Mouse (Mus musculus) liver, adult 2 months (tissue): ENCODE measurements around the gene Cep63. TPM values are rescaled to one million over a fixed set of nuclear protein-coding genes. Genes with fewer than 3 reads are reported as not detected.
A peak's percentile ranks its signal among the peaks of the same experiment; 100 is the strongest.

Experiments used
- DNase-seq: peaks from one replicate; pipeline ENCODE4 v3.0.0-alpha.2; 2011; ENCODE audit warnings: low read depth, low spot score; ENCODE audit errors: extremely low read depth
- H3K27ac ChIP-seq: fragments of 200-500 bp; replicated peaks from 2 replicates; pipeline ENCODE4 v1.5.1; 2012; ENCODE audit warnings: low read depth, mild to moderate bottlenecking, control low read depth, inconsistent platforms, low read length; ENCODE audit not compliant: insufficient read depth
- H3K27me3 ChIP-seq: fragments of 200-500 bp; 2 replicates; pipeline ENCODE4 v1.6.1; 2012; ENCODE audit warnings: mild to moderate bottlenecking, moderate library complexity, low read length, inconsistent platforms; ENCODE audit not compliant: control insufficient read depth, insufficient read depth
- H3K36me3 ChIP-seq: fragments of 200-500 bp; 2 replicates; pipeline ENCODE4 v1.6.1; 2012; ENCODE audit warnings: low read length, inconsistent platforms; ENCODE audit not compliant: control insufficient read depth, insufficient read depth
- H3K4me1 ChIP-seq: fragments of 200-500 bp; 2 replicates; pipeline ENCODE4 v1.6.1; 2011; ENCODE audit warnings: low read length; ENCODE audit not compliant: control insufficient read depth, insufficient read depth
- H3K4me3 ChIP-seq: fragments of 200-500 bp; 2 replicates; pipeline ENCODE4 v1.5.1; 2011; ENCODE audit warnings: low read depth, mild to moderate bottlenecking, control low read depth, low read length, moderate library complexity; ENCODE audit not compliant: insufficient read depth
- H3K79me2 ChIP-seq: fragments of 200-500 bp; 2 replicates; pipeline ENCODE4 v1.6.1; 2012; ENCODE audit warnings: inconsistent platforms, mild to moderate bottlenecking, low read length, moderate library complexity; ENCODE audit not compliant: control insufficient read depth, insufficient read depth
- H3K9ac ChIP-seq: fragments of 200-500 bp; 2 replicates; pipeline ENCODE4 v1.6.1; 2012; ENCODE audit warnings: low read depth, mild to moderate bottlenecking, control low read depth, inconsistent platforms, low read length
- CTCF ChIP-seq: fragments of 200-500 bp; IDR thresholded peaks from 2 replicates; pipeline ENCODE4 v1.5.1; 2011; ENCODE audit warnings: low read depth, low read length, control low read depth
- POLR2A ChIP-seq: fragments of 200-500 bp; IDR thresholded peaks from 2 replicates; pipeline ENCODE4 v1.6.1; 2011; ENCODE audit warnings: low read length, control low read depth; ENCODE audit not compliant: insufficient read depth; ENCODE audit errors: extremely low read depth
- WGBS: fragments of 180-500 bp; shearing (Covaris S2); methylation state at CpG from one replicate; pipeline ENCODE4 v1.1.7; 2018; 5-methylcytosine and 5-hydroxymethylcytosine counted together
- polyA plus RNA-seq: library from polyadenylated mRNA; depleted of rRNA; stranded (reverse); fragments of >200 nt; gene quantifications from 2 replicates; pipeline ENCODE4 v1.2.3, GENCODE M21; 2012
- total RNA-seq: library from RNA; depleted of rRNA; stranded (reverse); fragments of >200 nt; gene quantifications from 2 replicates; pipeline ENCODE4 v1.2.3, GENCODE M21; 2014

Cep63 gene
- total and polyA plus RNA-seq, 2 experiments, result 2.0 to 6.5 TPM

DNA sequence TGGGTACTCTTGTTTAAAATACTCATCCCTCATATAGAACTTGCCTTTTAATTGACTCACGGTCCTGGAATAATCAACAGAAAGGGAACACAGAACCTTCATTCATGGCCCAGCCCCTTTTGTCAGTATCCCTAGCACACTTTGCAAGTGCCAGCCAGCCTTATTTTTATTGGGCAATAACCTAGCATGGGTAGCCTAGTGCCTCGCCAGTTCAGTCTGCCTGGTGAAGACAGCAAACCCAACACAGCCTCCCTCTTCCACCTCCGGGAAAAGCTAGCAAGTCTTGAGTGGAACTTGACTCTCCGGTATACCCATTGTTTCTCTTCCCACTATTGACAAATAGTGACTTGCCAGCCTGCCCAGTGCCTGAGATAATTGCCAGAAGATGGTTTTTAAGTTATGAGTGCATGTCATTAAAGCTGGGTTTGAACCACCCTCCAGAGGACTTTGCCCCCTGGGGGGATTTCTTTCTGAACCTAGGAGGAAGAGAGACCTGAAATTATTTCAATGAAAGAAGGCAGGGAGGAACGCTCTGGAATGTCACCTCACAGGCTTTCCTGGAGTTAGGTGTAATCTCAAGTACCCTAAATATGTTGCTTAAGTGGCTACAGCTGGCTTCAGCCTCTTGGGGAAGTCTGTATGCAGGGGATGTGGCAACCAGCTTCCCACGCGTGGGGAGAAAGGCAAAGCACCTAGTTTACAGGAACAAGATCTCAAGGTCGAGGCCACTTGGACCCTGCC lies 30.2 kb upstream of the Cep63 start:
- WGBS, result 64% methylated on average over 8 of the region's 8 CpGs
- Histone ChIP-seq H3K27ac (no peak overlapping the region), H3K4me3 (no peak overlapping the region), H3K36me3 (no peaks in the 10 kb centered on the region), H3K79me2 (no peaks in the 10 kb centered on the region), H3K9ac (no peak overlapping the region), H3K4me1 (no peaks in the 10 kb centered on the region), H3K27me3 (no peaks in the 10 kb centered on the region)
- DNase-seq, result no peak
- TF ChIP-seq CTCF (no peak), POLR2A (no peak)

DNA sequence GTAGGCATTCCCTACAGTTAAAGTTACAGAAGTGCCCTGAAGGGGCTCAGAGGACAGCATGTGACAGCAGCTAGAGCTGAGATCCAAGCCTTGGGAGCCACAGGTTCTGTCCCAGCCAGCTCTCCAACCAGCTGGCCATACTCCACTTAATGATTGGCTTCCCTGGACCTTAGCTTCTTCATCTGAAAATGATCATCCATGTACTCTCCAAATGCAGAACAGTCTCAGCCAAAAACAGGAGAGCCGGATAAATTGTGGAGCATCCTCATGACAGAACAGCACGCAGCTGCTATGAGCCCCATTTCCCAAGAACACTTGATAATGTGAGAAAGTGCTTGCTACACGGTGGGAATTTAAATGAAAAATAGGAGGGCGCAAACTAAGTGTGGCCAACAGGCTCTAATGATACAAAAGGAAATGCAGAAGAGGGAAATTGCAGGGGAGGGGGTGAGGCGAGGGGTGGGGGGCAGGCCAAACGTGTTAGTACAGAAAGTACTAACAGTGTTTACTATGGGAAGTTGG lies 24.9 kb upstream of the Cep63 start:
- no peak for DNase-seq
- Histone ChIP-seq H3K4me3 (no peak overlapping the region), H3K36me3 (no peaks in the 10 kb centered on the region), H3K27me3 (no peaks in the 10 kb centered on the region), H3K79me2 (no peaks in the 10 kb centered on the region), H3K9ac (no peak overlapping the region), H3K27ac (no peak overlapping the region), H3K4me1 (no peaks in the 10 kb centered on the region)
- TF ChIP-seq POLR2A (no peak), CTCF (no peak)
- 78% methylated on average over 6 of the region's 6 CpGs for WGBS

DNA sequence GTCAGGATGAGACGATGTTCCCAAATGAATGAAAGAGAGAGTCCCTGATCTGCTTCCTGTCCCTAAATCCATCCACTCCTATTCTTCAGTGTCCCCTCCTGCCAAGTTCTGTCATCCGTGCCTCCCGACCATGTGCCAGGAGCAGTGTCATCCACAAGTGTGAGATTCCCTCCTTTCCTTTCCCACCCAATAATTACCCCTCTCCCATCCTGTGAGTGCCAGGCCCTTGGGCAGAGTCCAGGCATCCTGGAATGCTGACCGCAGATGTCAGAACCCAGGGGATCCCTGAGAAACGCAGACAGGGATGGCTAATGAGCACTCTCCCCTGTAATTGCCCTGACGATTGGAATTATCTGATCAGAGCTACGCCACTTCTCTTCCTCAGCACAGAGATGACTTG lies 24.3 kb upstream of the Cep63 start:
- no peak for DNase-seq
- 70% methylated on average over 7 of the region's 7 CpGs for WGBS
- H3K36me3 ChIP-seq, result no peaks in the 10 kb centered on the region
- H3K27ac ChIP-seq, result no peak overlapping the region
- no peaks in the 10 kb centered on the region for H3K79me2 ChIP-seq
- no peak overlapping the region for H3K9ac ChIP-seq
- no peak for TF ChIP-seq POLR2A
- TF ChIP-seq CTCF, result no peak
- no peaks in the 10 kb centered on the region for H3K4me1 ChIP-seq
- no peaks in the 10 kb centered on the region for H3K27me3 ChIP-seq
- H3K4me3 ChIP-seq, result no peak overlapping the region

DNA sequence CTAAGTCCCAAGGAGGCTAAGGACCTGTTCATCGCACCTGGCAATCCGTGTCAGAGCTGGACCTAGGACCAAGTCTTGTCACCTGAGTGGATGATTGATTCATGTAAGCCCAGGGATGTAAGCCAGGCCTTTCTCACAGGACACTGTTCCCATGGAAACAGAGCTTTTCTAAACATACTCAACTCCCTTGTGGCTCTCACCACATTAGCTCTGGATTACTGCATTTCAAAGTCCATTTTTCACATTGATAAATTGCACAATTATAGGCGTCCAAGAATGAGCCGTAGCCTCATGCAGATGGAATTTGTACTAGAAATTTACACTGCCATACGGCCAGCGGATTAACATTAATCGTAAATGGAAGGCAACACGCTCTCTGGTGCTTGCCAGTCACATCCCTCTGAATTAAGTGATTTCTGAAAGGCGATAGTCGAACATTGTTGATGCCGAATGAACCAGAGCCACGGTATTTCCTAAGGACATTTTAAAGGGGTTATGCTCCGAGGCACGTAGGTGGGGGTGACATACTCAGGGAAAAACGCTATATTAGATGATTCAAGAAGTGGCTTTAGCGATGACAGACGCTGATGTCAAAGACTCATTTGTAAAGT lies 23.7 kb upstream of the Cep63 start:
- Histone ChIP-seq H3K27ac (no peak overlapping the region), H3K27me3 (no peaks in the 10 kb centered on the region), H3K4me1 (no peaks in the 10 kb centered on the region), H3K4me3 (no peak overlapping the region), H3K9ac (no peak overlapping the region), H3K79me2 (no peaks in the 10 kb centered on the region), H3K36me3 (no peaks in the 10 kb centered on the region)
- peak; percentile 85 for DNase-seq
- 61% methylated on average over 17 of the region's 17 CpGs for WGBS
- no peak for TF ChIP-seq POLR2A
- no peak for TF ChIP-seq CTCF

DNA sequence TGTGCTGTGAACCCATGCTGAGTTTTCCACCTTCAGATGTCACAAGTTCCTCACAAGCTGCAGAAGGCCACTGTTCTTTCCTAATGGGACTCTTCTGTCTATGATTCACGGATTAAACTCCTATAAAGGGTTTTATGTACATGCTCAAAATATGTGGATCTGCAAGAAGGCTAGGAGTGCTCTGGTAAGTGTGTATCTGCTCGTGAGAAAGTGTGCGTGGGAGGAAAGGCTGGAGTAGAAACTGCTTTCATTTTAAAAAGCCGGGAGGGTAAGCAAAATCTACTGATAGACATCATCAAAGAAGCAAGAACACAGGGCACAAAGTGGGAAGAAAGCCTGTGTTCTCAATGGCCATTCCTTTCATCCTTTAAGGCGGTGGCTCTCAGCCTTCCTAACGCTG lies 20.7 kb upstream of the Cep63 start:
- 87% methylated on average over 6 of the region's 6 CpGs for WGBS
- H3K4me1 ChIP-seq, result no peaks in the 10 kb centered on the region
- H3K27ac ChIP-seq, result no peak overlapping the region
- no peak for DNase-seq
- H3K27me3 ChIP-seq, result no peaks in the 10 kb centered on the region
- H3K4me3 ChIP-seq, result no peak overlapping the region
- no peak overlapping the region for H3K9ac ChIP-seq
- H3K36me3 ChIP-seq, result no peaks in the 10 kb centered on the region
- no peaks in the 10 kb centered on the region for H3K79me2 ChIP-seq
- TF ChIP-seq CTCF (no peak), POLR2A (no peak)

DNA sequence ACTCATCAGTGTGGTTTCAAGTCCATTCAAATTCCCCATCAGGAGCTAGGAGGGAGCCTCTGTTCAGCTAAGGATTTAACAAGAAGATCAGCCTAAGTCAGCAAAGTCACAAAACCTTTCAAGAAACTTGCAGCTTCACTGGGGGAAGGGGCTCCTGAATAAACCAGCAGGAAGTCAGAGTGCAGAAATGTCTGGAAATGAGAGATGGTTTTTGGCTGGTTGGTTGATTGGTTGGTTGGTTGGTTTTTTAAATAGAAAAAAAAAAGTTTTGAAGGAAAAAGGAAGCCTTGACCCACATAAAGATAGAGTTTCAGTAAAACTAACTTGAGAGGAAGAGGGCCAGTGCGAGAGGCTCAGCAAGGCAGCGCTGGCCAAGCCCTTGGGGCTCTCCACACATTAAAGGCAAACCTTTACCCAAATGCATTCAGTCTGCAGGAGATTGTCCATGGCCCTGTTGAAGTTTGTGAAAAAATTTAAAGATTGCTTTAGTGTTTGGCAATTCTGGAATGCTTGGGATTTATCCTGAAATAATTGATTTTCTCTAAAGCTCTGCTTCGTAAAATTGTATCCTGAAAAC lies 18.9 kb upstream of the Cep63 start:
- no peak overlapping the region for H3K4me3 ChIP-seq
- H3K9ac ChIP-seq, result no peak overlapping the region
- WGBS, result 65% methylated on average over 3 of the region's 3 CpGs
- no peak for DNase-seq
- H3K4me1 ChIP-seq, result peaks cover 2% of the 10 kb centered on the region; the same call in 1 of the 2 replicates
- TF ChIP-seq CTCF, result no peak
- no peak for TF ChIP-seq POLR2A
- H3K36me3 ChIP-seq, result no peaks in the 10 kb centered on the region
- H3K27me3 ChIP-seq, result no peaks in the 10 kb centered on the region
- no peak overlapping the region for H3K27ac ChIP-seq
- no peaks in the 10 kb centered on the region for H3K79me2 ChIP-seq
